Mouse (Mus musculus) MEL-GATA-1-ER (cell line): ENCODE measurements around the gene Epyc.
"Not testable (repeated sequence)": the region's sequence is repeated elsewhere in the genome, so short reads cannot be mapped to it uniquely, and the experiment has no call there.

Source experiments
- DNase-seq: peaks from one replicate; pipeline ENCODE4 v3.0.0-alpha.2; 2012; ENCODE audit warnings: low read depth; ENCODE audit errors: extremely low read depth

Gene Epyc

GRCm38 (mm10) chr10:97712687-97713086 is 68.8 kb downstream of the Epyc start:
- DNase-seq, result peak; percentile 26

DNA sequence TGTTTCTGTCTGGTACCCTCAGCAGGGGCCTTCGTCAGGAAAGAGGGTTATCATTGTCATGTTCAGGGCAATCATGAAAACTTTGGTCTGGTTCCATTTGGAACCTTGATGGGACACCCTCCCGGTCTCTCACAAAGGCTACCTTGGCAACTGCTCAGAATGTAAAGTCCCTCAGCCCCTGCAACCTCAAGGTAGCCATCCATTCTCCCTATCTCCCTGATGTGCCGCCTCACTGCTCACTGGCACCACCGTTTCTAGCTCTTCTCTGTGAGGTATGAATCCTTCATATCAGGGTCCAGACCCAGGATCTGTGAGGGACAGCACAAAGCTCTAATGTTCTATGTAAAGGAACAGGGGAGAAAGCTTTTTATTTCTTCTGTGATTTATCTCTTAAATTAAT is 70.7 kb downstream of the Epyc start:
- no peak for DNase-seq

DNA sequence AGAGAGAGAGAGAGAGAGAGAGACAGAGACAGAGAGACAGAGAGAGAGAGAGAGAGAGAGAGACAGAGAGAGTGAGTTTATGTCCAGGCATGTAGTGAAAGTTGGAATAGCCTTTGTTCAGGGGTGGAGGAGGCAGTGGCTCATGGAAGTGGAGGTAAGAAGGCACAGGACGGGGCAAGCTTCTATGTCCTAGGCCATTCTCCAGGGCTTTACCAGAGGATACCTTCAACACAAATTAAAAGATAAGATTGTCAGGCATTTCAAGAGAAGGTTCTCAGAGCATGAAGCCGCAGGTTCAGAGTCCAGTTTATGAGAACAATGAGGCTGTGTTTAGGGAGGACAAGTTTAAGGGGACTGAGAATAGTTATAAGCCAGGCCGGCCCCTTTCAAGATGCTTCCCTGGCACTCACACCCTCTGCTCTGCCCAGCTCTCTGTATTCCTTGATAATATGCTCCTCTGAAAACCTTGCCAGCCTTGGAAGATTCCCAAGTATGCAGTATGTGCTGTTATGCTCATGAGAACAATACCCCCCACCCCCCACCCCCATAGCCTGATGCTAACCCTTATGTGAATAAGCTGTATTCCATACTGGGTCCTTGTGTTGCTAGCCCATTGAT is 71.5 kb downstream of the Epyc start:
- no peak for DNase-seq

GRCm38 (mm10) chr10:97717233-97717632 is 73.4 kb downstream of the Epyc start:
- no peak for DNase-seq

DNA sequence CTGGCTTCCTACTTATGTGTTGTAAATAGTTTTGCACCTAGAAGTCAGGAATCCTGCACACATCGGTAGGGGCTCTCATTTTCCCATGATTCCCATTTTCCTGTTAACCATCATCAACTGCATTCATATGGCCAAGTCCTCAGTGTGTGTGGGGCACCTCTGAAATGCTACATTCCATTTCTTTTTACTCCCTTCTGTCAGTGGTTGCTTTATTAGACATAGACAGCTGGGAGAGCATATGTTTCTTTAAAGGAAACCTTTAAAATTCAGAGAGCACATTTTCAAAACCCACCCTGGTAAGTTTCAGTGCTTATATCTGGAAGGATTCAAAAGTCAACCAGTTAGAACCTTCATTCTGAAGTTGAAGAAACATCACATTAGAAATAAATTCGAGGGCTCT is 74.2 kb downstream of the Epyc start:
- DNase-seq, result no peak

DNA sequence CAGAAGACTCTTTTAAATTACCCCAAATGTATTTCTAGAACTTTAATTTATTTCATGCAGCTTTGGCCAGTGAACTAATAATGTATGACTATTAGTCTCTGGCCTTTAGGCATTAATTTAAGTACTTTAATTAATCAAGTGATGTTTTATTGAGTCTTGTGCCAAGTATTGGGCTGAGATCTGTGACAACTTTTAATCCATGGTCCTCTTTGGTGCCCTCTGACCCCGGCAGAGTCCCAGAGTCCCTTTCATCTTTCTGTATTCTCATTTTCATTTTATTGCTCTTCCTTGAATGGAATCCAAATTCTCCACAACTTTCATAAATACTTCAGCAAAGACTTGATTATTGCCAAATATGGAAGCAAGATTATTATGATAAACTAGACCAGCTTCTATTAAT is 76.8 kb downstream of the Epyc start:
- DNase-seq, result no peak

DNA sequence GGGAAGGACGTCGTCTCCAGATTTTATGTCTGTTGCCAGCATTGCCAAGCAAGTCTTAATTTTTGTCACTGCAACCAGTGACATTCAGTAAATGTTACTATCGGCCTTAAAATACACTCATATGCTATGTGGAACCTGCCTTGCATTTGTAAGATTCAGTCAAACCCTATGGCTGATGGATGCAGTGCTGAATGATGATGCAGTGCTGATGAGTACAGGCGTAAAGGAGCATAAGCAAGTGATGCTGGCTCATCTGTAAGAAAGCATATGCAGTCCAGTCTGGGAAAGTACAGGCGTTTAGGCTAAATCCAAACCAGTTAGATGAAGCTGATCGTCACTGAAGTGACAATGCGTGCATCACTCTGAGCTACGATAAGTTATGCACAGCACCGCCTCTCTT is 78.8 kb downstream of the Epyc start:
- DNase-seq, result no peak

- no peak for DNase-seq
These were observed 82.1 kb downstream of the Epyc start for GRCm38 (mm10) chr10:97725929-97726328.

GRCm38 (mm10) chr10:97726655-97727054 is 82.8 kb downstream of the Epyc start, which contains the start of gene C030005K15Rik:
TSS of gene C030005K15Rik (minus strand) at chr10:97726755.
- not testable (repeated sequence) for DNase-seq
